ENCODE assay signal across 18 mouse cellular contexts in the genomic region with DNA sequence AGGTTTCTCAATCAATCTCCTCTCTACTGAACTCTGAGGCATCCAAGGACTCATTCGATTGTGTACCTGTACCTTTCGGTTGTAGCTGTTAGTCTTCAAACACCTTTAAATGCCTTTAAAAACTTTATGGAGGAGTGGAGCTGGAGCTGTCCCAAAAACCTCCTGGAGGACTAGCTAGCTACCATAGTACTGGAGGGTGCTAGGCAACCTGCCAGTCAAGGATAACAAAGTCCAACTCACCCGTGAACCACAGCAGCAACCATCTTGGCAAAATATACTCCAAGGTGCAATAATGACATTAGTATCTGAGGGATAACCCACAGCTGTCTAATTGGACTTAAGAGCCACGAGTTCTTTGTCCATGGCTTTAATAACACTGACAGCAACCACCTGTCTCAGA.
"Had no signal": no experiment of that assay in that cellular context is flagged by ENCODE, and none has a peak within 500 bp of the region (broad histone marks: within the 10 kb centered on the region; RNA-seq: fewer than 3 reads in every experiment).

No protein-coding gene starts in this region.

- DNase-seq: layer of hippocampus, postnatal 36 days; lung, adult 18-20 months; lung, postnatal 10 days; lung, postnatal 4 days; midbrain, embryonic 14.5 days; right cerebral cortex, adult 18-20 months; right cerebral cortex, postnatal 14 days; right cerebral cortex, postnatal 4 days; thymus, adult 2 months; thymus, postnatal 14 days; thymus, postnatal 4 days had no signal

- H3K27me3 ChIP-seq: lung, embryonic 15.5 days had no signal

- H3K9me3 ChIP-seq: lung, embryonic 15.5 days had no signal

- H3K4me2 ChIP-seq: liver, embryonic 11.5 days; lung, embryonic 15.5 days; midbrain, embryonic 11.5 days had no signal

- H3K9ac ChIP-seq: liver, embryonic 14.5 days; lung, embryonic 15.5 days had no signal

- H3K4me3 ChIP-seq: left cerebral cortex, adult 2 months; lung, embryonic 15.5 days had no signal

- ATAC-seq: intestine, postnatal 0 days had no signal

- H3K27ac ChIP-seq: left cerebral cortex, adult 2 months; liver, embryonic 14.5 days; lung, embryonic 15.5 days; stomach, postnatal 0 days had no signal

- H3K36me3 ChIP-seq: lung, embryonic 15.5 days had no signal
